Mouse (Mus musculus) CH12.LX (cell line): ENCODE measurements around the gene Prkca.
"Not testable (repeated sequence)": the region's sequence is repeated elsewhere in the genome, so short reads cannot be mapped to it uniquely, and the experiment has no call there.

Experiments used
- CHD2 ChIP-seq: IDR thresholded peaks from 2 replicates; pipeline ENCODE4 v1.6.1; 2011; ENCODE audit warnings: low read length, improper control_type of control experiment
- CTCF ChIP-seq, 2 experiments: IDR thresholded peaks in 1 of 2; conservative IDR thresholded peaks in 1 of 2; 2 replicates each; pipeline ENCODE4 v1.5.1; 2011 to 2012; ENCODE audit warnings: low read depth in 2 of 2, low read length in 2 of 2, improper control_type of control experiment in 1 of 2, inconsistent platforms in 1 of 2, mild to moderate bottlenecking in 1 of 2, moderate library complexity in 1 of 2
- ELF1 ChIP-seq: IDR thresholded peaks from 2 replicates; pipeline ENCODE4 v1.6.1; 2014; ENCODE audit warnings: low read depth, mild to moderate bottlenecking, inconsistent platforms, low read length, improper control_type of control experiment
- MEF2A ChIP-seq: IDR thresholded peaks from 2 replicates; pipeline ENCODE4 v1.6.1; 2014; ENCODE audit warnings: low read depth, mild to moderate bottlenecking, inconsistent platforms, low read length, improper control_type of control experiment, borderline replicate concordance
- MYC ChIP-seq: IDR thresholded peaks from 2 replicates; pipeline ENCODE4 v1.6.1; 2011; ENCODE audit warnings: low read depth, mild to moderate bottlenecking, improper control_type of control experiment, low read length
- POLR2A ChIP-seq: IDR thresholded peaks from 2 replicates; pipeline ENCODE4 v1.6.1; 2011; ENCODE audit warnings: low read depth, mild to moderate bottlenecking, improper control_type of control experiment, low read length
- SMC3 ChIP-seq: IDR thresholded peaks from 2 replicates; pipeline ENCODE4 v1.6.1; 2011; ENCODE audit warnings: low read depth, low read length, improper control_type of control experiment
- ZC3H11A ChIP-seq: IDR thresholded peaks from 2 replicates; pipeline ENCODE4 v1.6.1; 2012; ENCODE audit warnings: low read depth, mild to moderate bottlenecking, inconsistent platforms, low read length, improper control_type of control experiment
- ZNF384 ChIP-seq: IDR thresholded peaks from 2 replicates; pipeline ENCODE4 v1.6.1; 2012; ENCODE audit warnings: low read depth, low read length, improper control_type of control experiment, inconsistent platforms

DNA sequence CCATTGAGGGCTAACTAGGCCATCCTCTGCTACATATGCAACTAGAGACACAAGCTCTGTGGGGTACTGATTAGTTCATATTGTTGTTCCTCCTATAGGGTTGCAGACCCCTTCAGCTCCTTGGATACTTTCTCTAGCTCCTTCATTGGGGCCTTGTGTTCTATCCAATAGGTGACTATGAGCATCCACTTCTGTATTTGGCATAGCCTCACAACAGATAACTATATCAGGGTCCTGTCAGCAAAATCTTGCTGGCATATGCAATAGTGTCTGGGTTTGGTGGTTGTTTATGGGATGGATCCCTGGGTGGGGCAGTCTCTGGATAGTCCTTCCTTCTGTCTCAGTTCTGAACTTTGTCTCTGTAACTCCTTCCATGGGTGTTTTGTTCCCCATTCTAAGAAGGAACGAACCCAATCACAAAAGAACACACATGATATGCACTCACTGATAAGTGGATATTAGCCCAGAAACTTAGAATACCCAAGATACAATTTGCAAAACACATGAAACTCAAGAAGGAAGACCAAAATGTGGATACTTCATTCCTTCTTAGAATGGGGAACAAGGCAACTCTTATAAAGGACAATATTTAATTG, 256.5 kb downstream of the Prkca start:
- TF ChIP-seq POLR2A; CTCF (conservative IDR thresholded peaks at IDR 0.05 in 1 of 2, IDR thresholded peaks at IDR 0.05 in 1 of 2; ENCODE audit: low read depth in 2 of 2, low read length in 2 of 2); MYC; ELF1; ZC3H11A; ZNF384; SMC3; CHD2; MEF2A: not testable (repeated sequence)
